Mouse (Mus musculus) cerebellum, postnatal 4 days (tissue): Measurements from ENCODE around the gene Kazn.

Experiments
- DNase-seq, 2 experiments: peaks; one replicate each; pipeline ENCODE4 v3.0.0; 2022; ENCODE audit warnings: low spot score in 2 of 2, mixed read lengths in 1 of 2

Gene Kazn

GRCm38 (mm10) chr4:142054580-142054979, 184.6 kb downstream of the Kazn start:
- DNase-seq, result no peak

- no peak for DNase-seq
These were observed 185.3 kb downstream of the Kazn start for GRCm38 (mm10) chr4:142053661-142054448.

GRCm38 (mm10) chr4:142053261-142053660, 185.9 kb downstream of the Kazn start:
- no peak for DNase-seq

- no peak for DNase-seq
These were observed 186.6 kb downstream of the Kazn start for GRCm38 (mm10) chr4:142052391-142053132.
